Mouse (Mus musculus): ENCODE results near the gene Hvcn1. TPM values are rescaled to one million over a fixed set of nuclear protein-coding genes. Genes with fewer than 3 reads are reported as not detected.

The Hvcn1 gene
- polyA plus RNA-seq, 1 experiment from 2014 or later = 116 TPM

DNA sequence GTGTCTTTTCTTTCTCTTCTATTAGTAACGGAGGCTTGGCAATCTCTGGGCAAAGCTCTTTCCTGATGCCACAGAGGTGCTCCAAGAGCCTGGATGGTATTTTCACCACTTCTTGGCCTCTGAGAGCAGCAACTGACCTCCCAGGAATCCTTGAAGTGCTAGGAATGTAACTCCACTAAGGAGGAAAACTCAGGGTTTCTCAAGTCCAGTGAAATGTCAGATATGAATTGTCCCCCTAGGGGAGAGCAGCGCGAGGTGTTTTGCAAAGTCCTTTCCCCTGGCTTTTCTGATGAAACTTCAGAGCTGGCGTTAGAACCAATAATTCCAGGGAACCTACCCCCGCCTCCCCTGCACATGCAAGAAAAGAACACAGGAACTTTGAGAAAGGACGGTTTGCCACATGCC lies 73.8 kb downstream of the Hvcn1 start:
- H3K4me3 ChIP-seq (ENCODE audit: inconsistent target) = no peak overlapping the region
- H3K79me2 ChIP-seq (ENCODE audit: inconsistent target) = peaks cover 8% of the 10 kb centered on the region
- no peaks in the 10 kb centered on the region for H3K36me3 ChIP-seq (ENCODE audit: inconsistent target)
- H3K27ac ChIP-seq = peak overlapping the region; percentile 38
- WGBS (ENCODE audit: missing documents) = 50% methylated on average over 6 of the region's 6 CpGs

DNA sequence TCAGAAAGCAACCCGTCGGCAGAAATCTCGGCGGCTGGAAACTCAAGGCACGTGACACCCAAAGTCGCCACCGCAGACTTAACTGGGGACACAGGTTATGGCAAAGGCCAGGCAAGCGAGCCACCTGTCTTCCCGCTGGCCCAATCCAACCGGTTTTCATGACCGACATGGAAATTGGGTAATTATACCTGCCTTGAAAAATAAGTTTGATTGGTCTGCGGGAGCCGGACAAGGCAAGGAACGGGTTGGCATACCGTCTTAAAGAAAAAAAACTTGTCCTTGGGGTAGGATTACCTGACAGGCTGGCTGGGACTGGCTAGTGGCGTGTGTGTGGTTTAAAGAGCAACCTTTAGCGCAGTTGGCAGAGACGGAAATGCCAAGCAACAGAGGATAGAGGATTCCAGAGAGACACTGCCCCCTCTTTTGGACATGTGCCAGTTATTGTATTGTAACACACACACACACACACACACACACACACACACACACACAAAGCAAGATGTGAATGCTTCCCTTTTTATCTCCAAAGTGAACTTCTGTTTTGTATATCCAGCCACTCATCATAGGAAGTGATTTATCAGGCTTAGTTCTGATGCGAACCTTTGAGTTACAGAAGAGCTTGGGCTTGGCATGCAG lies 74.3 kb downstream of the Hvcn1 start:
- 38% methylated on average over 19 of the region's 19 CpGs for WGBS (ENCODE audit: missing documents)
- peaks cover 13% of the 10 kb centered on the region for H3K79me2 ChIP-seq (ENCODE audit: inconsistent target)

DNA sequence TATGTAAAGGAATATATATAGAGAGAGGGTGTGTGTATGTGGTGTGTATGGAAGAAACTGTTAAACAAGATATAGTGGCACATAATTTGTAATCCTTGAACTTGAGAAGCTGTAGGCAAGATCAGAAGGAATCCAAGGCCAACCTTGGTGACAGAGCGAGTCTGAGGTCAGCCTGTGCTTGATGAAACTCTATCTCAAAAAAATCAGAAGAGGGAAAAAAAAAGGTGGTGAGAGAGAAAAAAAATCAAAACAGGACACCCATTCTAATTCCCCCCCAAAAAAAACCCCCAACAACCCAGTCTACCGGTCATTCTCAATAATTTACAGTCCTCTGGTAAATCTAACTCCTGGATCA lies 77.2 kb downstream of the Hvcn1 start:
- peaks cover 42% of the 10 kb centered on the region for H3K79me2 ChIP-seq (ENCODE audit: inconsistent target)
- 9% methylated on average over 2 of the region's 2 CpGs for WGBS (ENCODE audit: missing documents)
- H3K36me3 ChIP-seq (ENCODE audit: inconsistent target) = no peaks in the 10 kb centered on the region
- peak overlapping the region; percentile 10; the same call in 1 of the 2 replicates for H3K27ac ChIP-seq
- H3K4me3 ChIP-seq (ENCODE audit: inconsistent target) = no peak overlapping the region; the same call in 1 of the 2 replicates

More for the DNA sequence above, 74.3 kb downstream of the Hvcn1 start:
- Histone ChIP-seq H3K36me3 (ENCODE audit: inconsistent target) (no peaks in the 10 kb centered on the region), H3K4me3 (ENCODE audit: inconsistent target) (no peak overlapping the region), H3K27ac (peak overlapping the region; percentile 38)

DNA sequence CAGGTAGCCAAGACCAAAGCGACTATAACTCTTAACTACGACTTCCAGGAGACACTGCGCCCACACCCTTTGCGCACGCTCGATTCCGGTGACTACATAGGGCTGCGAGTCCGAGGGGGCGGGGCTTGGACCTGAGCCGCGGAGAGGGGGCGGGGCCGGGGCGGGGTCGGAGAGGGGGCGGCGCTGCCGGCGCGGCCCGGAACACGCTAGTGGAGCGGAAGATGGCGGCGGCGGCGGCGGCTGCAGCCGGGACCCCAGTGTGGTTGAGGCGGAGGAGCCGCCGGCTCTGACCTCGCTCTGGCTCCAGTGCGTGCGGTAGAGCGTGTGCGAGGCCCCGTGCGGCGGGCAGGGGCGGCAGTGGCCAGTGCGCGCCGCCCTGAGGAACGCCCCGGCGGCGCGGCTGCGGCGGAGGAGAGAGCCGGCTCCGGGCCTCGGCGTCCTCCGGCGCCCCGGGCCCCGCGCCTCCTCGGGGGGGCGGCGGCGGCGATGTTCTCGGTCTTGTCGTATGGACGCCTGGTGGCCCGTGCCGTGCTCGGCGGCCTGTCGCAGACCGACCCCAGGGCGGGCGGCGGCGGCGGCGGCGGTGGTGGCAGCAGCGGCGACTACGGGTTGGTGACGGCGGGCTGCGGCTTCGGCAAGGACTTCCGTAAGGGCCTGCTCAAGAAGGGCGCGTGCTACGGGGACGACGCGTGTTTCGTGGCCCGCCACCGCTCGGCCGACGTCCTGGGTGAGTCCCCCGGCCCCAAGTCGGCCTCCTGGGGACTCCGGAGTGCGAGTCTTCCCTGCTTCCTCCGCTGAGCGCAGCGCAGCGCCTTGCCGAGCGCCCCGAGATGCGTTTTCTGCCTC lies 77.8 kb downstream of the Hvcn1 start, which contains the start of gene Pptc7:
Pptc7 (plus strand) TSS at position 183 of the 846 bp plus-strand sequence.
- H3K36me3 ChIP-seq (ENCODE audit: inconsistent target) = no peaks in the 10 kb centered on the region
- H3K4me3 ChIP-seq (ENCODE audit: inconsistent target) = peak within 1 kb of the TSS; percentile 52
- WGBS (ENCODE audit: missing documents) = under 1% methylated on average over 104 of the region's 114 CpGs
- H3K27ac ChIP-seq = peak within 1 kb of the TSS; percentile 10; the same call in 1 of the 2 replicates
- H3K79me2 ChIP-seq (ENCODE audit: inconsistent target) = peaks cover 48% of the 10 kb centered on the region

DNA sequence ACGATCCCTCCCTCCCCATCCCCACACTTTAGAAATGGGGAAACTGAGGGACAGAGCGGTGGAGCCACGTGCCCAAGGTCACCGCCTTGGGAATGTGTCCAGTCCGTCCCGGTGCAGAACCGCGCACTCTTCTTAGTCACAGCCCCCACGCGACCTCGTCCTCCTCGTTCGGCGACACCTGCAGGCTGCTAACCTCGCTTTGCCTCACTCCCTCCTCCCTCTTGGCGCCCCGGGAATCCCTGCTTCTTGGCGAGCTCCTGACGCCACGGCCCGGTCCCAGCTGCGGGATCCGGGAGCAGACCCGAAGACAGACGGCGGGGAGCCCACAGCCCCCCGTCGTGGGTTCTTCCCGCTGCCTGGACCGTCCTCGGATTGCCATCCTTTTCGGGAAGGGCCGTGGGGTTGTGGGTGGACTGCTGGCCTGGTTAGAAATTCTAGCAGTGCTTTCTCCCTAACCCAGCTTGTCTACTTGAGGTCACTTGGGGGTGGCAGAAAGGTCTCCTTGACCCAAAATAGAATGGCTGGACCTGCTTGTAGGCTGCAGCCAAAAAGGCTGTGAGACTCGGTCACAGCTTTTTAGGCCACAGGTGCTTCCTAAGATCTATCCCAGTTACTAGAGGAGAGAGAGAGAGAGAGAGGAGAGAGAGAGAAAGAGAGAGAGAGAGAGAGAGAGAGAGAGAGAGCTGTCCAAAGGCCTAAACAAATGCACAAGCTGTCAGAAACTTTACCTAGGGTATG lies 78.6 kb downstream of the Hvcn1 start:
- Histone ChIP-seq H3K79me2 (ENCODE audit: inconsistent target) (peaks cover 56% of the 10 kb centered on the region), H3K36me3 (ENCODE audit: inconsistent target) (no peaks in the 10 kb centered on the region), H3K4me3 (ENCODE audit: inconsistent target) (peak overlapping the region; percentile 52), H3K27ac (no peak overlapping the region)
- WGBS (ENCODE audit: missing documents) = under 1% methylated on average over 34 of the region's 34 CpGs

DNA sequence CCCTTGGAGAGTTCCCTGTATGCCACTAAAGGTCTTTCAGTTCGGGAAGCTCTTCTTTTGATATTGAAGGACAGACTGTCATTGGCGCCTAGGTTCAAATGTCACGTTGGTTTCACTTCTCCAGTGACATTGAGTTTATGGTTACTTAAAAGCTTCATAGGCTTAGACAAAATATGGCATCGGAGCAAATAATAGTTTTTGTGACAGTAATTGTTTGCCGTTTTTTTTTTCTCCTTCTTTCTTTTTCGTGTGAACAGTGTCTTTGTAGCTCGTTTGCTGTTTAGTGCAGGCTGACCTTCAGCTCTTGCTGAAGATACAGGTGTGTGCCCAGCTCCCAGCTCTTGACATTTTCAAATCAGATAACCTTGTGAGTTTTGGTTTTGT lies 79.2 kb downstream of the Hvcn1 start:
- H3K27ac ChIP-seq = no peak overlapping the region
- peak overlapping the region; percentile 52 for H3K4me3 ChIP-seq (ENCODE audit: inconsistent target)
- no peaks in the 10 kb centered on the region for H3K36me3 ChIP-seq (ENCODE audit: inconsistent target)
- WGBS (ENCODE audit: missing documents) = 28% methylated on average over 7 of the region's 7 CpGs
- H3K79me2 ChIP-seq (ENCODE audit: inconsistent target) = peaks cover 61% of the 10 kb centered on the region

DNA sequence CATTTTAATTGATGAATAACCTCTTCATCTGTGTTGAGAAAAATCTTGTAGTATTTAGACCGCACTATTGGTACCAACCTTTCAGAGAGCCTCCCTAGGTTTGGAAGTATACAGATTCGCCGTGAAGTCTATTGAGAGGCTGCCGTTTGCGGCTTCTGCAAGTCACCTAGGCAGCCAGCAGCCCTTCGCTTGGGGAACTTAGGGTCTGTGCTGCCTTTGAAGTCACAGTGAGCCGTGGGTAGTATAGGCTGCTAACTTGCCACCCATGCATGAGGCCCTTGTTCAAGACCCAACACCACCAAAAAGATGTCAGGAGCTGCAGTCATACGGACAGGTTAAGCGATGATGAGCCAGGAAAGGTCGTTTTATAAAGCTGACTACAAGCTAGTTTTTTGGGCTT lies 79.6 kb downstream of the Hvcn1 start:
- Histone ChIP-seq H3K4me3 (ENCODE audit: inconsistent target) (no peak overlapping the region), H3K36me3 (ENCODE audit: inconsistent target) (no peaks in the 10 kb centered on the region), H3K79me2 (ENCODE audit: inconsistent target) (peaks cover 65% of the 10 kb centered on the region), H3K27ac (no peak overlapping the region)
- WGBS (ENCODE audit: missing documents) = 87% methylated on average over 10 of the region's 10 CpGs

DNA sequence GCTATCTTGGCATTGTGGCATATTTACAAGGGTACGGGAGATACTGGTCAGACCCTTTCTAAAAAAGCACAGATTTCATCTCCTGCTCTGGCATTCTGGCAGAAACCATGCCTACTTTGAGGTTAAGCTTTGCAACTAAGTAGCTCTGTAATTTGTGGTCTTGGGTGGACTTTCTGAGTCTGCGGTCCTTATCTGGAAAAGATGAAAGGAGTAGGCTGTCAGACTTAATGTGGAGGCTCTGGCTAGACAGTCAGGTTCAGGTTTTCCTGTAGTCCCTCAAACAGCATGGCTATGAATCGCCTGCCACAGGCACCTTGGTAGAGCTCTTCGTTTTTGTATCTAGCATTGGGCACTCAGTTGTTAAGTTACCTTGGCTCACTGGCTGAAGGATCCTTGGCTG lies 80.4 kb downstream of the Hvcn1 start:
- Histone ChIP-seq H3K4me3 (ENCODE audit: inconsistent target) (no peak overlapping the region), H3K36me3 (ENCODE audit: inconsistent target) (no peaks in the 10 kb centered on the region)
- 86% methylated on average over 4 of the region's 4 CpGs for WGBS (ENCODE audit: missing documents)

DNA sequence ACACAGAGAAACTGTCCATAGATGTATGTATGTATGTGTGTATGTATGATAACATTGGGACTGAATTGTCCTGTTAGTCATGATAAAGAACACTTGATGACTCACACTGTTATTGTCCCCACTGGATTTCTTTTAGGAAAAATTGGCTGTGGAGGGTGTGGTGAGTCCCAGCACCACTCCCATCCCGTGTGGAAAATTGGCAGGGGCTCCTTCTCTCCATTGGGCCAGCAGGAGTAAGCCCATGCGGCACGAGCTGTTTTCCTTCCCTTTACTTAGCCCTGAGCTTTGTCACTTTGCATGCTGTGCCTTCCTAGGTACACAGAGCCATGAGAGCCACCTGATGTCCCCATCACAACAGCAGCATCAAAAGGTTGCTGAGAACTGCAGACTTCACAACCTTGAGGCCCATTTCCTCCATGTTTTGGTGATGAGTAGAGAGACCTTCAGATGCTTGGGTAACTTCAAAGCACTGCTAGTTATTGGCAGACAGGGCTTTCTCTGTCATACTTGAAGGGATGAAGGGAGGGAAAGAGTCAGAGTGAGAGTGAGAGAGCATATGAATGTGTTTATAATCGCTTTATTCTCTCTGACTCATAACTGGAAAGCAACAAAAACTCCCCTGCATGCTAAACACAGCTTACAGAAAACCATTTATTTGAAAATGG lies 81.7 kb downstream of the Hvcn1 start:
- H3K27ac ChIP-seq = no peak overlapping the region

More for the DNA sequence above, 80.4 kb downstream of the Hvcn1 start:
- H3K27ac ChIP-seq = no peak overlapping the region
- peaks cover 74% of the 10 kb centered on the region for H3K79me2 ChIP-seq (ENCODE audit: inconsistent target)

DNA sequence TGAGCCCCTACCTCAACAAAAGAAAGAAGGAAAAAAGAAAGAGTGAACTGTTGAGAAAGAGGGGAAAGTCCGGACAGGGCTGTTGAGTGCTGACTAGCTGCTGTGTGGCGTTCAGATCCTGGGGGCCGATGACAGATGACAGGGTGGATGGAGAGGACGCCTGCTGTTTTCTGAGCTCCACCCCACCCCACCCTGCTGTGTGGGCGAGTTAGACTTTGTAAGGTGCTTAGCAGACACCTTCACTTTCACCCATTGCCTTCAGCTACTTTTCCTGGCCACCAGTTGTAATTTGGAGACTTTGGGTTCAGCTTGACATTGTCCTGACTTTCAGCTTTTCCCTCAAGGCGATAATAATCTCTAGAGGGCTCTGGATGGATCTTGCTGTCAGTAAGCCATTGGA lies 84.5 kb downstream of the Hvcn1 start:
- Histone ChIP-seq H3K36me3 (ENCODE audit: inconsistent target) (no peaks in the 10 kb centered on the region), H3K79me2 (ENCODE audit: inconsistent target) (peaks cover 100% of the 10 kb centered on the region), H3K27ac (no peak overlapping the region), H3K4me3 (ENCODE audit: inconsistent target) (no peak overlapping the region)
- 89% methylated on average over 6 of the region's 6 CpGs for WGBS (ENCODE audit: missing documents)

More for the DNA sequence above, 81.7 kb downstream of the Hvcn1 start:
- no peaks in the 10 kb centered on the region for H3K36me3 ChIP-seq (ENCODE audit: inconsistent target)
- H3K79me2 ChIP-seq (ENCODE audit: inconsistent target) = peaks cover 86% of the 10 kb centered on the region
- WGBS (ENCODE audit: missing documents) = 96% methylated on average over 4 of the region's 4 CpGs
- no peak overlapping the region for H3K4me3 ChIP-seq (ENCODE audit: inconsistent target)

Other genes with a start within 250 kb of the Hvcn1 start
- gene Cux2, start 156.7 kb upstream of the Hvcn1 start, polyA plus RNA-seq (2018) = not detected in 3 replicates
- 1.5 TPM in 1 of 3 replicates, not detected in the others for gene Myl2, start 105.9 kb upstream of the Hvcn1 start, polyA plus RNA-seq (2018)
- 0.25 to 1.1 TPM (median 0.70 TPM) in 3 replicates for gene Ccdc63, start 66.0 kb upstream of the Hvcn1 start, polyA plus RNA-seq (2018)
- 236 to 261 TPM (median 239 TPM) in 3 replicates for gene Ppp1cc, start 48.5 kb upstream of the Hvcn1 start, polyA plus RNA-seq (2018)
- gene Tctn1, start 57.7 kb downstream of the Hvcn1 start, polyA plus RNA-seq (2018) = 2.9 to 4.4 TPM (median 3.9 TPM) in 3 replicates
- gene Pptc7, start 77.6 kb downstream of the Hvcn1 start, polyA plus RNA-seq (2018) = 12.5 to 16.0 TPM (median 14.1 TPM) in 3 replicates
- gene Rad9b, start 147.4 kb downstream of the Hvcn1 start, polyA plus RNA-seq (2018) = 0.75 to 0.90 TPM (median 0.77 TPM) in 3 replicates
- gene Vps29, start 147.6 kb downstream of the Hvcn1 start, polyA plus RNA-seq (2018) = 234 to 353 TPM (median 252 TPM) in 3 replicates
- 16.3 to 20.4 TPM (median 16.8 TPM) in 3 replicates for gene Gpn3, start 165.1 kb downstream of the Hvcn1 start, polyA plus RNA-seq (2018)
- 3.7 to 8.8 TPM (median 5.3 TPM) in 3 replicates for gene Fam216a, start 165.6 kb downstream of the Hvcn1 start, polyA plus RNA-seq (2018)
- 1,088 to 1,432 TPM (median 1,117 TPM) in 3 replicates for gene Arpc3, start 185.1 kb downstream of the Hvcn1 start, polyA plus RNA-seq (2018)
- 25.3 to 29.1 TPM (median 26.9 TPM) in 3 replicates for gene Anapc7, start 214.9 kb downstream of the Hvcn1 start, polyA plus RNA-seq (2018)

All from macrophage (primary cell).